Mouse (Mus musculus) embryonic fibroblast, embryonic 13.5 days (primary cell): ENCODE data around the gene Atxn2l.

Experiments used
- CTCF ChIP-seq: IDR thresholded peaks from 2 replicates; pipeline ENCODE4 v1.5.1; 2011; ENCODE audit warnings: mild to moderate bottlenecking, control low read depth, low read length, moderate library complexity, borderline replicate concordance; ENCODE audit not compliant: insufficient read depth
- POLR2A ChIP-seq: IDR thresholded peaks from 2 replicates; pipeline ENCODE4 v1.6.1; 2011; ENCODE audit warnings: low read depth, mild to moderate bottlenecking, control low read depth, low read length, moderate library complexity

DNA sequence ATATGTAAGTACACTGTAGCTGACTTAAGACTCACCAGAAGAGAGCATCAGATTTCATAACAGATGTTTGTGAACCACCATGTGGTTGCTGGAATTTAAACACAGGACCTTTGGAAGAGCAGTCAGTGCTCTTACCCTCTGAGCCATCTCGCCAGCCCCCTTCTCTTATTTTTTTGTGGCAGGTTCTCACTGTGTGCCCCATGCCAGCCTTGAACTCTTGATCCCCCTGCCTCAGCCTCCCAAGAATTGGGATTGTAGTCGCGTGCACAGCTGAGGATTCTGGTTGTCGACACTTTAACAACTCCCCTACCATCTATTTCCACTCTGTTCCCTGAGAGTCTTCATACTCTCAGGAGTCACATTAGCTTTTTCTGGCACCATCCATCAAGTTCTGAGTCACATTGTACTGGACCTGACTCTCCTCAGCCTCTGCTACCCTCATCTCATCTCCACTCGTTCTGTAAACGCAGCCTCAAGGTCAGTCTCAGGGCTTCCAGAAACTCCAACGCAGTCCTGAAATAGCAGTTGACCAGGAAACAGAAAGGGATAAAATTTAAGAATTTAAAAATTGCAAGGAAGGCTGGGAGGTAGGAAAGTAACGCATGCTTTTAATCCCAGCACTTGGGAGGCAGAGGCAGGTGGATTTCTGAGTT is 4.0 kb upstream of the Atxn2l start:
- TF ChIP-seq CTCF (no peak), POLR2A (no peak)
